Mouse (Mus musculus): ENCODE measurements around the gene Tmem179.

The Tmem179 gene

DNA sequence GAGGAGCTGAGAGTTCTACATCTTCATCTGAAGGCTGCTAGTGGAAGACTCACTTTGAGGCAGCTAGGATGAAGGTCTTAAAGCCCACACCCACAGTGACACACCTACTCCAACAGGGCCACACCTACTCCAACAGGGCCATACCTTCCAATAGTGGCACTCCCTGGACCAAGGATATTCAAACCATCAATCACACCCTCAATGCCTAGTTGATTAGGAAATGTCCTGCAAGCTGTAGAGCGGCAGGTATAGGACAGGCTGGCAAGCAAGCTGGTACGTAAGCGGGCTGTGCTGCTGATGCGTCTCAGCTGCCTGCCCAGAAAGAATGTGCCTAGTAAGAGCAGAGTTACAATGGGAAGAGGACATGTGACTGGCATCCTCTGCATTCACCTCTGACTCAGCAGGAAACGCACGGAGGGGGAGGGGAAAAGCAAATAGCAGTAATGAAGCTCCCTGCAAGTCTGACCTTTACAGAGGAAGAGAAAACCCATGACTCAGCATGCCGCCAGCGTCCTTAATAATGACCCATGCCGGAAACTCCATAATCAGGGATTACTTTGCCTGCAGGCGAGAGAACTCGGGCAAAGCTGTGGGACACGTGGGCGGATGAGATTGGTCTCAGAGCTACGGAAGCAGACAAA is at the start of gene Tmem179:
Gene Tmem179 (minus strand): TSS at position 51 of the 641 bp plus-strand sequence.
- peak; percentile 76 for DNase-seq (ENCODE audit: low spot score)

DNA sequence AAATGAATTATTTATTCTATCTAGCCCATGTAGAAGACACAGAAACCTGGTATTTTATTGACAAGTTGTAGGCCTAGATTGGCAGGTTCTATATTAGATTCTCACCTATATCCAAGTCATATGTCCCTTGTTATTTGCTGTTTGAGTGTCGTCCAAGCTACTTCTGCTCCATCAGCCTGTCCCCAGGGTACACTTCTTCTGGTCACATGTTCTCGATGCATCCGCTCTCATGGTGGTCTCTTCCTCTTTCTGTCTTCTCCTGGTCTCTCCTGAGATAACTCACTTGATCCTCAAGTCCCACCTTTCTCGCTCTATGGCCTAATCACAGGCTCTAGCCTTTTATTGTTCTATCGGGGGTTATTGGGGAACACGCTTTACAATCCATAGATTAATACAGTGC is 46.5 kb upstream of the Tmem179 start:
- DNase-seq (ENCODE audit: low spot score), result no peak

GRCm38 (mm10) chr12:112562462-112562861 is 45.9 kb upstream of the Tmem179 start:
- no peak for DNase-seq (ENCODE audit: low spot score)

- no peak for DNase-seq (ENCODE audit: low spot score)
Observed at GRCm38 (mm10) chr12:112561163-112561562, 44.6 kb upstream of the Tmem179 start.

GRCm38 (mm10) chr12:112560176-112560797 is 43.7 kb upstream of the Tmem179 start:
- DNase-seq (ENCODE audit: low spot score), result peak; percentile 31

DNA sequence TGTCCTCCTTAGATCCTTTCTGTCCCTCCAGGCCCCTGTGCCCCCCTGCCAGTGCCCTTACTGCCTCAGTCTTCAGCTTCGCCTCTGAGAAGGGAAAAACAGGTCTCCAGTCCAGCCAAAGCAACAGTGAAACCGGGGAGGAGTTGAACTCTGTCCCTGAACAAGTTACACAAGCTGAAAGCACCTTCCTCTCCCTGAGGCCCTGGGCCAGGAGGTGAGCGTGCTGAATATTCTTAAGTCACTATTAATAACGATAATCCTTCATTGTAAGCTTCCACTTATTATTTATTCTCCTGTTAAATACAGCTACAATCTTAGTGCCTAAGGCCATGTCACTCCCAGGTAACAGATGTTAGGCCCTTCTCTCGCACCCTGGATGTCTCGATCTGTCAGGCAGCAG is 43.1 kb upstream of the Tmem179 start:
- DNase-seq (ENCODE audit: low spot score), result no peak

DNA sequence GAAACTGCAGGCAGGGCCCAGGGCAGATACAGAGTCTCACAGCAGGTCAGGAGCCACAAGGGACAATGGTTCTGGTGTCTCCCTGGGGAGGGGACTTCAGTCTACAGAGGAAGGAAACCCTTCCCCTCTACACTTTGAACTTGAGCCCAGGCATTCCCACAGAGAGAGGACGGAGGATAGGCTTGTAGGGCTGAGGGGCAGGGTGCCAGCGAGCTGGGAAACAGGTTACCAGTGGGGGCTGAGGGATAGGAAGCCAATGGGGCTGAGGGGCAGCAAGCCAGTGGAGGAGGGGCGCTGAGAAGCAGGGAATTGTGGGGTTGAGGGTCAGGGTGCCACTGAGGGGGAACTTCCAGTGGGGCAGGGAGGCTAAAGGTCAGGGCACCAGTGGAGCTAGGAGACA is 42.7 kb upstream of the Tmem179 start:
- no peak for DNase-seq (ENCODE audit: low spot score)

DNA sequence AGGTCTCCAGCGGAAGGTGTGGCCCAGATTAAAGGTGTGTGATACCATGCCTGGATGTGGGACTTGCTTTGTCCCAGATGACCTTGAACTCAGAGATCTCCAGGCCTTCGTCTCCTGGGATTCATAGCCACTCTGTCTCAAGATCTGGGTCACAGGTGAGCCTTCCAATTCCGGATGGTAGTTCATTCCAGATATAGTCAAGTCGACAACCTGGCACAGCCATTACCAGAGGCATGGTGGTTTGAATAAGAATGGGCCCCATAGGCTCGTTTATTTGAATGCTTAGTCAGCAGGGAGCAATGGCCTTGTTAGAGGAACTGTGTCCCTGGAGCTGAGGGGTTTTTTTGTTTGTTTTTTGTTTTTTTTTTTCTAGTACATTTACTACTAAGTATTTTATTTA is 40.7 kb upstream of the Tmem179 start:
- DNase-seq (ENCODE audit: low spot score), result no peak

DNA sequence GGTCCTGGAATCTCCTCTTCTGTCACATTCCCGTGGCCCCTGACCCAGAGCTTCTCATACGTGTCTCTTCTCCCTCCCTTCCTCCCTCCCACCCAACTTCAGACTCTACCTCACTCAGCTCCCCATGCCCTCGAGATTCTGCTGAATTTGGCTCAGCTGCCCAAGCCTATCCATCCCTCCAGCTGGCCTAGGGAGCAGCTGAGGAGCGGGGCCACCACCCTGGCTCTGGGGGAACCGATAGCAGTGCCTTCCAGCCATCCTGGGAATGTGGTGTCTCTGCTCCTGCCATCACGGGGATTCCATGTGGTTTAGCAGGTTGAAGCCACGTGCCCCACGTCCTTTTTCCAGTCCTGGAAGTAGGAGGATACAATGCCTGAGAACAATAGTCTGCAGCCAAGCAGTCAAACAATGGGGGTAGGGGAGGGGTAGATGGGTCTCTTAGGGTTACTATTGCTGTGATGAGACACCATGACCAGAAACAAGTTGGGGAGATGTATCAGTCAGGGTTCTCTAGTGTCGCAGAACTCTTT is 40.0 kb upstream of the Tmem179 start:
- no peak for DNase-seq (ENCODE audit: low spot score)

- DNase-seq (ENCODE audit: low spot score), result peak; percentile 48
Observed at GRCm38 (mm10) chr12:112554900-112555299, 38.4 kb upstream of the Tmem179 start.

DNA sequence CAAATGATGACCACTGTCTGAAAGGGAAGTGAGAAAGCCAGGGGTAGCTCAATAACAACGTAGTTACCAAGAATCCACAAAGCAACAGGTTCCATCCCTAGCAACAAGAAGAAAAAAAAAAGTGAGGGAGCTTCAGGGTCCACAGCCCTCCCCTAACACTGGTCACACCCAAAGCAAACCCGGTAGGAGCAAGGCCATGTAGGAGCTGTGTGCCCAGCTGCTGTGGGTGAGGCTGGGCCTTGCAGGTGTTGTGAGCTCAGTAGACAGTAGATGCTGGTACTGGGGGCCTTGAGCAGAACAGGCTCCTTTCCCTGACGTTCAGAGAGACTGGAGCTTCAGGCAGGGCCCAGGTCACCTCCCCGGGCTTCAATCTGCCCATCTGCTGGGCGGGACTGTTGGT is 36.0 kb upstream of the Tmem179 start:
- DNase-seq (ENCODE audit: low spot score), result no peak

GRCm38 (mm10) chr12:112551861-112552375 is 35.4 kb upstream of the Tmem179 start:
- DNase-seq (ENCODE audit: low spot score), result peak; percentile 76

DNA sequence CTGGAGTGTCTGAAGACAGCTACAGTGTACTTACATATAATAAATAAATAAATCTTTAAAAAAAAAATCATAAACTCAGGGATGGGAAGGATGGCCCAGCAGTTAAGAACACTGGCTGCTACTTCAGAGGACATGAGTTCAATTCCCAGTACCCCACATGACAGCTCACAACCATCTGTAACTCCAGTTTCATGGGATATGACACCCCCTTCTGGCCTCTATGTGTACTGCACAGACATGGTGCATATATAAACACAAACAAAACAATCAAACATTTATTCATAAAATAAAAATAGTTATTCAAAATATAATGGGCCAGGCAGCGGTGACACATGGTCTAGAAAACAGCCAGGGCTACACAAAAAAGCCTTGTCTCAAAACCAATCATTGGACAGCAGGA is 32.7 kb upstream of the Tmem179 start:
- DNase-seq (ENCODE audit: low spot score), result no peak

DNA sequence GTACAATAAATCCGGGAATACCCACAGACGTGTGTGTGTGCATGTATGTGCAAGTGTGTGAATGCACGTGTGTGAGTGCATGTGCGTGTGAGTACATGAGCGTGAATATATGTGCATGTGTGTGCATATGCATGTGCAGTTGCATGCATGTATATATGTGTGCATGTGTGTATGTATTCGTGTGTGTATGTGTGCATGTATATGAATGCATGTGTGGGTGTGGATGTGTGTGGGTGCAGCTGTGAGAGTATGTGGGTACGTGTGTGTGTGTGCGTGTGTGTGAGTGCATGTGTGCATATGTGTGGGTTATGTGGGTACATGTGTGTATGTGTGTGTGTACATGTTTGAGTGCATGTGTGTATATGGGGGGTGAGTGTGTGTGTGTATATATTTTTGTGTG is 29.6 kb upstream of the Tmem179 start:
- DNase-seq (ENCODE audit: low spot score), result no peak

DNA sequence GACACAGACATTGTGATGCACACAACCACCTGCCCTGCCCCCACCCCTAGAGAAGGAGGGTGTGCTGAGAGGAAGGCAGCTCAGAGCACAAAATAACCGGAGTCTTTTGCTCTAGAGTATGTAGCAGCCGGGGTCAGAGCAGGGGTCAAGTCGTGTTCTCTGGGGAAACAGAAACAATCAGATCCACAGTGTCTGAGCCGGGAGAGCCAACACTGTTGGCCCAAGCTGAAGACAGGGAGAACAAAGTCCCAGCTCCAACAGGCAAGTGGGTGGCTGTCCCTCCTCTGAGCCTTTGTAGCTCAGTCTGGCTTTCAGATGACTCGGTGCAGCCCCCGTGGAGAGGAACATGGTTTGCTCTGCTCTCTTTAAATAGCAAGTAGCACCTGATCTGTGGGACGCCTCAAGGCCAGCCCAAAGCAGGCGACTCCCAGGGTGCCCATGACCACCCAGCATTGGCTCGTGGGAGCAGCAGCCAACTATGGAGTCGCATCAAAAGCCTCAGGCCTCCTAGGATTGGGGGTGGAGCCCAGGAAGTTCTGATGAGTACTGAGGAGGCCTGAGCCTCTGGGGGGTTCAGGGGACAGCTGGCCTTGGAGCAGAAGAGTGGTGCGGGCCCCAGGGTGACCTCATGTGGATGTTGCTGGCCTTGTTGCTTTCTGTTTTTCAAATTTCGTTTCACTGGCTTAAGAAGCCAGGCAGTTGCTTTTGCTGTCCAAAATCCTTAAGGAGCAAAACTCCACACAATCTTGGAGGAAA is 28.6 kb upstream of the Tmem179 start:
- no peak for DNase-seq (ENCODE audit: low spot score)

- DNase-seq (ENCODE audit: low spot score), result no peak
Observed at GRCm38 (mm10) chr12:112543941-112544340, 27.4 kb upstream of the Tmem179 start.

DNA sequence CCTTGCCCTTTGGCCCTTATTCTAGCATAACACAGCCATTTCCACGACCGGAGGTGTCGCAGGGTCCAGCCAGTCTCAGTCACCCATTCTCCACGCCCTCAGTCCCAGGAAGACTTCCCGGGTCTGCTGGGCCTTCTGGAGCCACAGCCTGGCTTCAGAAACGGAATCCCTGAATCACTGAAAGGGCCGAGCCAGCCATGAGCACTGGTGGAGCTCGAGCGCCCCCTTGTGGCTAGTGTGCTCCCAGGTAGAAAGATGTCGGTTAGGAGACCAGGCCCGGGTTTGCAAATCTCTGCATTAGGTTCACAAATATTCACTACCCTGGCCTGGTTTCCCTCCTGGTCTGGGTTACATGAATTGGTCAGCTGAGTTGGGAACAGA is 26.4 kb upstream of the Tmem179 start:
- peak; percentile 90 for DNase-seq (ENCODE audit: low spot score)

GRCm38 (mm10) chr12:112542257-112542919 is 25.8 kb upstream of the Tmem179 start:
- DNase-seq (ENCODE audit: low spot score), result no peak

DNA sequence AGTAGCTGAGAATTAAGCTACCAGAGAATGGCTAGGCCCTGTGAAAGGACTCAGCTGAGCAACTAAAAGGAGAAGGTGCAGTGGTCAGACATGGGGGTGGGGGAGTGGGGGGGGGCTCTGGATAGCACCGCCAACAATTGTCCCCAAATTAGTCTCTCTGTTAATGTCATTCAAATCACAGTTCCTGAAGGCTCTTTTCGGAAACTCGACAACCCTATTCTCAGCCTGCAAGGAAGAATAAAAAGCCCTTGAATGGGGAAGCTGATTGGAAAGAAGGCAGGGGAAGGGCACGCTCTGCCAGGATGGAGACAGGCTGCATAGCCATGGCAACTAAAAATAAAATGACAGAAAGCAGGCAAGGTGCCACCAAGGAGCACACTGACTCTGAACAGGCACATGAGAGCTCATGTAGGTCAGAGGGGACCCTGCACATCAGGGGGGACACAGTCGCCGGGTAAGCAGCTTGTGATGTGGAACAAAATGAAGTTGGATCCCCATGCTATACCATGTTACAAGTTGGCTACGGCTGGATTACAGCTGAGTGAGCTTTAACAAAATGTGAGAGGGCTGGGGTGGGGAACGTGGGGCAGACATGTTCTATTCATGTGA is 25.0 kb upstream of the Tmem179 start:
- no peak for DNase-seq (ENCODE audit: low spot score)

DNA sequence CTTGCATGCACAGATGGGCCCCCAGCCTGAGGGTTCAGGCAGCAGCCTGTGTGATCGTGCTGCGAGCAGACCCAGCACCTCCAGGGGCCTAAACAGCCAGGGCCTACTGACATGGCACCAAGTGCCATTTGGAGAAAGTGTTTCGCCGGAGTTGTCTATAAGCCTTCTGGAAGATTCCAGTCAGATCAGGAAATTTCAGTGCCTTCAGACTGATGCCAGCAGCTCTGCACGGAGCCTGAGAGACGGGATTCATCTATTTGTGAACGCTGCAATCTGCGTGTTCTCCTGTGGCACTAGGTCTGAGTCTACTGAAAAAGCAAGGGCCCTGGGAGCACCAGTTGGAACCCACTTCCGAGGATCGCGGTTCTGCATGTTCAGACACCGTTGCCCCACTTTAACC is 23.8 kb upstream of the Tmem179 start:
- DNase-seq (ENCODE audit: low spot score), result no peak

DNA sequence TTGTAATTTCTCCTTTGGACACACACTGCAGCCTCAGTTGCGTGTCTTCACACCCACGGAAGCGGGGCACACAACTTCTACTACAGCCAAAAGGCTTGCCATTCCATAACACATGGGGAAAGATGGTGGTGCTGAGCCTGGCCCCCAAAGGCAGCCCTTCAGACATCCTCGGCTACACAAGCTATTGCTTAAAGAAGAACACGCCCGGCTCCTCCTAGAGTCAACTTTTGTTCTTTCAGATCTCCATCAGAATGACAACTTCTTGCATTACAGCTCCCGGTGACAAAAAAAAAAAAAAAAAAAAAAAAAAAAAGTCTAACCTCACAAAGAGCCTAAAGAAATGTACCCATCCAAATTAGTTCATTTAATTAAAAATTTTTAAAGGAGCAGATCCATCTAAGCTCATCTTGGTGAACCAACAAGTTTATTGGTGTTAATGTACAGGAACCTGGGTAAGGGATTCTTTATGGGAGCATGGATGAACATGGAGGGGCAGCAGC is 23.0 kb upstream of the Tmem179 start:
- DNase-seq (ENCODE audit: low spot score), result no peak

GRCm38 (mm10) chr12:112538356-112538755 is 21.8 kb upstream of the Tmem179 start:
- DNase-seq (ENCODE audit: low spot score), result no peak

Measured in urinary bladder, postnatal 14 days (tissue).